Mouse (Mus musculus): ENCODE data around the gene Srebf1. TPM values are rescaled to one million over a fixed set of nuclear protein-coding genes. Genes with fewer than 3 reads are reported as not detected.

Srebf1 gene
- polyA plus RNA-seq, 1 experiment: 37.3 TPM

GRCm38 (mm10) chr11:60176975-60177657 is 45.3 kb downstream of the Srebf1 start:
- H3K27ac ChIP-seq (ENCODE audit: control insufficient read depth, insufficient read depth, low read depth, low read length, poor library complexity): no peak overlapping the region; the same call in 1 of the 2 replicates
- H3K4me3 ChIP-seq (replicated peaks; ENCODE audit: control insufficient read depth, low read depth, low read length): peak overlapping the region; percentile 13
- WGBS: 1% methylated on average over 42 of the region's 42 CpGs
- peaks cover 4% of the 10 kb centered on the region for H3K4me1 ChIP-seq (ENCODE audit: control insufficient read depth, insufficient read depth, low read length)
- TF ChIP-seq CTCF (IDR thresholded peaks at IDR 0.05; ENCODE audit: control insufficient read depth, insufficient read depth, low read length) (no peak), POLR2A (IDR thresholded peaks at IDR 0.05; ENCODE audit: borderline replicate concordance, control insufficient read depth, low read depth, low read length) (no peak)

DNA sequence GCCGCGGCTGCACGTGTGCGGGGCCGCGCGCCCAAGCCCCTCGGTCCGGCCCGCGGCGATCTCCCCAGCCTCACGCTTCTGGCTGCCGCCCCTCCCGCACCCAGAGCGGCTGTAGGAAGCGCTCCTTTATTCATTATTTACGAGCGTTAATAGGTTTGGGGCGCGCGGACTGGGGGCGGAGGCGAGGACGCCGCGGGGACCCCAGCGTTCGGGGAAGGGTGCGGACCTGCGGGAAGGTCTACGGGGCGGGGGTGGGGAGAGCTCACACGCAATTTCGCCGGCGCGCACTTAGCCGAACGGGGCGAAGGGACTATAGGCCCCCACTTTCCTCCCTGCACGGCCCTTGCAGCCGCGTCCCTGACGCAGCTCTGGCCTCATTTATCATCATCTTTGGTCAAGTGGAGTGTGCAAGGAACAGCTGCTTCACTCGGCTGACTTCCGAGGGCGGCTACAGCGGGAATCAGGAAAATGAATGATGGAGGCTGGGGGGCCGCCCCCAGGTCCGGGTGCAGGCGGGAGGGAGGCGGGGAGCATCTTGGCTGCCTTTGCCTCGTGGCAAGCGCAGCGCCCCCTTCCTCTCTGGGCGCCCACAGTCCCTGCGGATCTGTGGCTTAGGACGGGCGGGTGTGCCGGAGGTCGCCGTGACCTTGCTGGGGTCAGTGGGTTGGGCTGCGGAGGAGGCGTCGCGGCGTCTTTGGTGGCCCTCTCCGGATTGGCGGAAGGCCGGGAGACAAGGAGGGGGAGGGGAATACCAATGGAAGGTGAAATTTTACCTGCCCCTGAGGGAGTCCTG is 46.0 kb downstream of the Srebf1 start:
- Histone ChIP-seq H3K27ac (ENCODE audit: control insufficient read depth, insufficient read depth, low read depth, low read length, poor library complexity) (no peak overlapping the region; the same call in 1 of the 2 replicates), H3K4me3 (replicated peaks; ENCODE audit: control insufficient read depth, low read depth, low read length) (peak overlapping the region; percentile 42), H3K4me1 (ENCODE audit: control insufficient read depth, insufficient read depth, low read length) (peaks cover 4% of the 10 kb centered on the region)
- no peak for TF ChIP-seq CTCF (IDR thresholded peaks at IDR 0.05; ENCODE audit: control insufficient read depth, insufficient read depth, low read length)
- no peak for TF ChIP-seq POLR2A (IDR thresholded peaks at IDR 0.05; ENCODE audit: borderline replicate concordance, control insufficient read depth, low read depth, low read length)
- under 1% methylated on average over 71 of the region's 71 CpGs for WGBS

GRCm38 (mm10) chr11:60175371-60176181 is 46.8 kb downstream of the Srebf1 start:
- peak overlapping the region; percentile 1; the same call in 1 of the 2 replicates for H3K27ac ChIP-seq (ENCODE audit: control insufficient read depth, insufficient read depth, low read depth, low read length, poor library complexity)
- H3K4me1 ChIP-seq (ENCODE audit: control insufficient read depth, insufficient read depth, low read length): peaks cover 4% of the 10 kb centered on the region
- H3K4me3 ChIP-seq (replicated peaks; ENCODE audit: control insufficient read depth, low read depth, low read length): peak overlapping the region; percentile 42
- WGBS: under 1% methylated on average over 66 of the region's 66 CpGs
- 0 out of 2 replicates have a peak, but pooled peaks have one; percentile 9 for TF ChIP-seq POLR2A (IDR thresholded peaks at IDR 0.05; ENCODE audit: borderline replicate concordance, control insufficient read depth, low read depth, low read length)
- TF ChIP-seq CTCF (IDR thresholded peaks at IDR 0.05; ENCODE audit: control insufficient read depth, insufficient read depth, low read length): no peak

DNA sequence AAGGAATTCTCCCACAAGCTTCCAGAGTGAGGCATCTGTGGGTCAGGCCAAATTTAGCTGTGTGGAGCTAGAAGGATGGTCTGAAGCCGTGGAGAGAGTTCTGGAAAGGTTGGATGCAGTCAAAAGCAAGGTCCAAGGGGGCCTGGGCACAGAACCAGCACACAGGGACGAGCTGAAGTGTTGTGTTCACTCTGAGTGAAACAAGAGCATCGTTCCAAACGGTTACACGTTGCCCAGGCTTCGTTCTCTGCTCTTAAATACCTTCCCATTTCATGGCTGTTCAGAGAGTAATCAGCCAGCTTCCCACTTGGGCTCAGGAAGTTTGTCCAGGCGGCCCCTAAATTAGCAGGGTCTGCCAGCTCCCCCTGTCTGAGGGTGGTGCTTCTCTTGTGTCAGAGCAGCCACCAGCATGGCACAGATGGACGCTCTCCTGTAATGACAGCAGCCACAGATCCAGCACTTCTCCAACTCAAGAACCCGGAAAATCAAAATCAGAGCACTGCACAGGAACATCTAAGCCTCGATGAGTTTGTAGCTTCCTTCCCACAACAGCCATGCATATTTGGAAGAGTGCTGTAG is 48.7 kb downstream of the Srebf1 start:
- TF ChIP-seq POLR2A (IDR thresholded peaks at IDR 0.05; ENCODE audit: borderline replicate concordance, control insufficient read depth, low read depth, low read length): no peak
- no peak for TF ChIP-seq CTCF (IDR thresholded peaks at IDR 0.05; ENCODE audit: control insufficient read depth, insufficient read depth, low read length)
- Histone ChIP-seq H3K27ac (ENCODE audit: control insufficient read depth, insufficient read depth, low read depth, low read length, poor library complexity) (no peak overlapping the region), H3K4me1 (ENCODE audit: control insufficient read depth, insufficient read depth, low read length) (peaks cover 4% of the 10 kb centered on the region), H3K4me3 (replicated peaks; ENCODE audit: control insufficient read depth, low read depth, low read length) (no peak overlapping the region)
- 73% methylated on average over 10 of the region's 10 CpGs for WGBS

DNA sequence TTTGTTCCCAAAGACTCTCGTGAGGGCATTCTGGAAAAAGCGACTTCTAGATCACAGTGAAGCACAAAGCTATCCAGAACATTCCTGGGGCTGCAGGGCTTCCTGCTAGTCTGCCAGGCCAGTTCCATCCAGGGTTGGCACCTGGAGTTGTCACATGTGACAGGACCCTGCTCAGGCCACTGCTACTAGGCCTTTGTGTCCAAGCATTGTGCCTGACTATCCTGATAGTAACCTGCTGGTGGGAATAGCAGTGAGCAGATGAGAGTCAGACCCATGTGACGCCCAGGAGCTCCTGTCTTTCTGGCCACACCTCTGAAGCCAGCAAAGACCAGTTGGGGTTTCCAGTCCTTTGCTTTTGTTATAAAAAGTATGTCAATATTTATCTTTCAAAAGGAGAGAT is 50.3 kb downstream of the Srebf1 start:
- Histone ChIP-seq H3K4me1 (ENCODE audit: control insufficient read depth, insufficient read depth, low read length) (peaks cover 4% of the 10 kb centered on the region), H3K4me3 (replicated peaks; ENCODE audit: control insufficient read depth, low read depth, low read length) (no peak overlapping the region), H3K27ac (ENCODE audit: control insufficient read depth, insufficient read depth, low read depth, low read length, poor library complexity) (no peak overlapping the region)
- 80% methylated on average over 3 of the region's 3 CpGs for WGBS
- no peak for TF ChIP-seq POLR2A (IDR thresholded peaks at IDR 0.05; ENCODE audit: borderline replicate concordance, control insufficient read depth, low read depth, low read length)
- TF ChIP-seq CTCF (IDR thresholded peaks at IDR 0.05; ENCODE audit: control insufficient read depth, insufficient read depth, low read length): no peak

DNA sequence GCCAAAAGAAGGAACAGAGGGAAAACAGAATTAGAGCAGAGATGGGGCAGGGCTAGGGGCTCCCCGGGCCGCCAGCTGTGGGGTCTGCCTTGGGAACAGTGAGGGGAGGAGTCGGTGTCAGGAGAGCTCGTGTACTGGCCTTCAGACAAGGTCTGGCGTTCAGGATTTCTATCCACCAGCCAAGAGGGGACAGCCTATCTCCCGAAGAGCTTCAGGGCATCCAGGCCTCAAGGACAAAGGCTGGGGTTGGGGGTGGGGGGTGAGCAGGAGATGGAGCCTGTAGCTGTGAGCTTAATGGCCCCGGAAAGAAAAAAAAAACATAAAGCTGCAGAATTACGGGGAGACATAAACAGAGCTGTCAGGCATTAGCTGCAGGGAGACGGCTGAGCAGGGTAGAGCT is 53.6 kb downstream of the Srebf1 start:
- Histone ChIP-seq H3K27ac (ENCODE audit: control insufficient read depth, insufficient read depth, low read depth, low read length, poor library complexity) (no peak overlapping the region), H3K4me1 (ENCODE audit: control insufficient read depth, insufficient read depth, low read length) (no peaks in the 10 kb centered on the region), H3K4me3 (replicated peaks; ENCODE audit: control insufficient read depth, low read depth, low read length) (no peak overlapping the region)
- 84% methylated on average over 9 of the region's 9 CpGs for whole genome bisulfite sequencing
- TF ChIP-seq CTCF (IDR thresholded peaks at IDR 0.05; ENCODE audit: control insufficient read depth, insufficient read depth, low read length): no peak
- no peak for TF ChIP-seq POLR2A (IDR thresholded peaks at IDR 0.05; ENCODE audit: borderline replicate concordance, control insufficient read depth, low read depth, low read length)

- TF ChIP-seq CTCF (IDR thresholded peaks at IDR 0.05; ENCODE audit: control insufficient read depth, insufficient read depth, low read length): no peak
- no peak for TF ChIP-seq POLR2A (IDR thresholded peaks at IDR 0.05; ENCODE audit: borderline replicate concordance, control insufficient read depth, low read depth, low read length)
- H3K4me3 ChIP-seq (replicated peaks; ENCODE audit: control insufficient read depth, low read depth, low read length): no peak overlapping the region
- 81% methylated on average over 5 of the region's 5 CpGs for WGBS
- no peaks in the 10 kb centered on the region; the same call in 1 of the 2 replicates for H3K4me1 ChIP-seq (ENCODE audit: control insufficient read depth, insufficient read depth, low read length)
- H3K27ac ChIP-seq (ENCODE audit: control insufficient read depth, insufficient read depth, low read depth, low read length, poor library complexity): no peak overlapping the region
Observed at GRCm38 (mm10) chr11:60165076-60165475, 57.3 kb downstream of the Srebf1 start.

Data from bone marrow, adult 2 months (tissue).